Mouse (Mus musculus) E14TG2a.4 (cell line): ENCODE data around the gene Klf6.

Experiments
- CTCF ChIP-seq: conservative IDR thresholded peaks from 2 replicates; pipeline ENCODE4 v1.5.1; 2014; ENCODE audit warnings: low read length
- NANOG ChIP-seq: IDR thresholded peaks from 2 replicates; pipeline ENCODE4 v1.6.1; 2014; ENCODE audit warnings: borderline replicate concordance, low read length, mixed read lengths

DNA sequence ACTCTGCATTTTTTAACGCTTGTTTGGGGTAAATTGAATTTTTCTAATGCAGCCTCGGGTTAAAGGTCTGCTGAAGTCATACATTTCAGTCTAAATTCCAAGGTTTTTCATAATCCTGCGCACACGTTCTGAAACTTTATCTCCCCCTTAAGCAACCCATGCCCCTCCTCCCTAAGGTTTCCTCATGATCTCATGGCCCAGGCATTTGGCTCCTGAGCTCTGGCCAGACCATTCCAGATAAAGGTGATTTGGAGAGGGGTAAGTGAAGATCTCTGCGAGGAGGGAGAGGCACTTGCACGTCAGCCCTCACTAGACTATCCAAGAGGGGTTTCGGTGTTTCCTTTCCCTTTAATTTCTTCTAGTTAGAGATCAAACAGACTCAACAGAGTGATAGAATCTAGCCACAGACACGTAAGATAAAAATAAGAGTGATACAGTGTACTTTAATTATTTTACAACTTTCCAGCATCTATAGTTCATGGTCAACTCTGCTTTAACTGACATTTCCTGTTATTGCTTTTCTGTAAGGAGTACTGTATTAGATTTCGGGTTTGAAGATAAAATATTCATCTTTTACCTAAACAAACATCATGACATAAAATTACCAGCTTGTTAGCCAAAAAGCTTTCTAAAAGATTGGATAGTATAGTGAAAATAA, 35.0 kb upstream of the Klf6 start:
- TF ChIP-seq CTCF: no peak
- TF ChIP-seq NANOG: no peak
